ENCODE assay signal across 31 mouse cellular contexts in the genomic region with DNA sequence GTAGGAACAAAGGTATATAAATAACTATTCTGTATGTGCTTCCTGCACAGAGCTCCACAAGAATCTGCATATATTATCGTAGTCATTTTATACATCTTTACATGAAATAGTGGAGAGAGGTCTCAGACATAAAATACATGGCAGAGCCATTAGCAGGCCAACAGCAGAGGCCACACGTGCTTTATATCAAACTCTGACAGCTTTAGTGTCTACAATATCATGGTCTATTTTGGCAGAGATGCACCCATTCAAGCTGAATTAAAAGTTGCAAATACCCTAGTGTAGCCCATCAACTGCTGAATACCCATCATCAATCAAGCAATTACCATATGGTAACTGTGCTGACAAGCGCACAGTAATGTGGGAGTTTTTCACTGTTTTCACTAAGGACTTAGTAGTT.
DNase-seq lines count a peak whose midpoint lies in the region; ATAC-seq lines count a peak whose summit lies in the region.
"Had no signal": no experiment of that assay in that cellular context is flagged by ENCODE, and none has a peak within 500 bp of the region (broad histone marks: within the 10 kb centered on the region; RNA-seq: fewer than 3 reads in every experiment).

No protein-coding gene starts in this region.

- no peaks in the 10 kb centered on the region for H3K36me3 ChIP-seq in kidney, embryonic 14.5 days (ENCODE audit: control insufficient read depth, insufficient read depth, low read length)
- H3K36me3 ChIP-seq in neural tube, embryonic 11.5 days (ENCODE audit: control insufficient read depth, insufficient read depth, low read length), result no peaks in the 10 kb centered on the region
- H3K36me3 ChIP-seq in neural tube, embryonic 15.5 days, result no peaks in the 10 kb centered on the region
- H3K36me3 ChIP-seq in intestine, embryonic 16.5 days (ENCODE audit: control insufficient read depth, insufficient read depth, low read length), result no peaks in the 10 kb centered on the region
- H3K36me3 ChIP-seq in stomach, embryonic 15.5 days, result no peaks in the 10 kb centered on the region
- H3K36me3 ChIP-seq: embryonic facial prominence, embryonic 10.5 days; embryonic facial prominence, embryonic 15.5 days; forebrain, embryonic 12.5 days; heart, embryonic 12.5 days; limb, embryonic 10.5 days; limb, embryonic 15.5 days; liver, embryonic 13.5 days; midbrain, embryonic 10.5 days; midbrain, embryonic 15.5 days; neural tube, embryonic 13.5 days had no signal

- no peaks in the 10 kb centered on the region for H3K27me3 ChIP-seq in kidney, embryonic 14.5 days (ENCODE audit: control insufficient read depth, insufficient read depth, low read length)
- no peaks in the 10 kb centered on the region for H3K27me3 ChIP-seq in neural tube, embryonic 11.5 days (ENCODE audit: control insufficient read depth, insufficient read depth, low read length)
- no peaks in the 10 kb centered on the region for H3K27me3 ChIP-seq in neural tube, embryonic 15.5 days (replicated peaks)
- no peaks in the 10 kb centered on the region for H3K27me3 ChIP-seq in intestine, embryonic 16.5 days (replicated peaks; ENCODE audit: control insufficient read depth, insufficient read depth, low read length)
- H3K27me3 ChIP-seq in stomach, embryonic 15.5 days (replicated peaks), result no peaks in the 10 kb centered on the region
- H3K27me3 ChIP-seq: embryonic facial prominence, embryonic 15.5 days; forebrain, embryonic 12.5 days; heart, embryonic 12.5 days; limb, embryonic 15.5 days; liver, embryonic 13.5 days; midbrain, embryonic 15.5 days had no signal

- peak; percentile 92 for ATAC-seq in kidney, embryonic 14.5 days (ENCODE audit: low FRiP score, low TSS enrichment)
- ATAC-seq in neural tube, embryonic 11.5 days (ENCODE audit: insufficient read depth, low FRiP score, low TSS enrichment), result peak; percentile 85
- ATAC-seq in neural tube, embryonic 15.5 days (ENCODE audit: low FRiP score), result no peak
- ATAC-seq in intestine, embryonic 16.5 days, result peak; percentile 79
- peak; percentile 31; the same call in 1 of the 2 replicates for ATAC-seq in stomach, embryonic 15.5 days (ENCODE audit: insufficient read depth, low FRiP score, low read depth)
- ATAC-seq: hindbrain, embryonic 16.5 days; midbrain, embryonic 15.5 days had no signal

- no peak overlapping the region for H3K27ac ChIP-seq in kidney, embryonic 14.5 days (ENCODE audit: low read depth, low read length)
- H3K27ac ChIP-seq in neural tube, embryonic 11.5 days (ENCODE audit: low read depth, low read length), result no peak overlapping the region
- no peak overlapping the region for H3K27ac ChIP-seq in neural tube, embryonic 15.5 days (replicated peaks)
- H3K27ac ChIP-seq in intestine, embryonic 16.5 days (ENCODE audit: low read length), result no peak overlapping the region
- H3K27ac ChIP-seq in stomach, embryonic 15.5 days, result no peak overlapping the region; the same call in 1 of the 2 replicates
- H3K27ac ChIP-seq: embryonic facial prominence, embryonic 10.5 days; embryonic facial prominence, embryonic 15.5 days; forebrain, embryonic 12.5 days; limb, embryonic 10.5 days; limb, embryonic 15.5 days; liver, embryonic 13.5 days; midbrain, embryonic 10.5 days; midbrain, embryonic 15.5 days; neural tube, embryonic 13.5 days had no signal

- DNase-seq in kidney, adult 8-10 months, result no peak
- DNase-seq in neural tube, embryonic 11.5 days (ENCODE audit: low spot score), result no peak
- no peak for DNase-seq in heart, adult 8-10 months (ENCODE audit: low spot score)
- DNase-seq: adrenal gland, postnatal 25 days; B cell, adult 2 months; cerebellum, adult 2 months; cerebellum, postnatal 14 days; gastrocnemius, postnatal 14 days; heart, postnatal 4 days; kidney, adult 9 months; layer of hippocampus, postnatal 36 days; liver, embryonic 13.5 days; lung, adult 18-20 months; lung, postnatal 14 days; retina, postnatal 1 day; right cerebral cortex, postnatal 14 days; thymus, postnatal 4 days had no signal

- H3K4me3 ChIP-seq in kidney, embryonic 14.5 days (ENCODE audit: low read length), result no peak overlapping the region
- H3K4me3 ChIP-seq in neural tube, embryonic 11.5 days (ENCODE audit: low read depth, low read length), result no peak overlapping the region
- H3K4me3 ChIP-seq in neural tube, embryonic 15.5 days (replicated peaks), result no peak overlapping the region
- no peak overlapping the region for H3K4me3 ChIP-seq in intestine, embryonic 16.5 days (ENCODE audit: low read length)
- H3K4me3 ChIP-seq in stomach, embryonic 15.5 days (replicated peaks), result no peak overlapping the region
- H3K4me3 ChIP-seq: embryonic facial prominence, embryonic 10.5 days; embryonic facial prominence, embryonic 15.5 days; forebrain, embryonic 12.5 days; heart, embryonic 12.5 days; limb, embryonic 10.5 days; limb, embryonic 15.5 days; liver, embryonic 13.5 days; midbrain, embryonic 10.5 days; midbrain, embryonic 15.5 days; neural tube, embryonic 13.5 days had no signal

- WGBS in kidney, embryonic 14.5 days, result 43% methylated on average over 3 of the region's 3 CpGs
- 60% methylated on average over 3 of the region's 3 CpGs for WGBS in neural tube, embryonic 11.5 days
- 25% methylated on average over 3 of the region's 3 CpGs for WGBS in neural tube, embryonic 15.5 days
- 45% methylated on average over 3 of the region's 3 CpGs for WGBS in intestine, embryonic 16.5 days
- 43% methylated on average over 3 of the region's 3 CpGs for WGBS in stomach, embryonic 15.5 days

- H3K4me2 ChIP-seq in kidney, embryonic 14.5 days (replicated peaks; ENCODE audit: low read depth, low read length), result no peak overlapping the region
- H3K4me2 ChIP-seq in neural tube, embryonic 11.5 days (ENCODE audit: low read depth), result no peak overlapping the region
- no peak overlapping the region for H3K4me2 ChIP-seq in neural tube, embryonic 15.5 days
- no peak overlapping the region for H3K4me2 ChIP-seq in intestine, embryonic 16.5 days (ENCODE audit: low read depth, low read length)
- no peak overlapping the region for H3K4me2 ChIP-seq in stomach, embryonic 15.5 days
- H3K4me2 ChIP-seq: embryonic facial prominence, embryonic 15.5 days; forebrain, embryonic 12.5 days; heart, embryonic 12.5 days; limb, embryonic 15.5 days; liver, embryonic 13.5 days; midbrain, embryonic 15.5 days; neural tube, embryonic 13.5 days had no signal

- H3K9me3 ChIP-seq in kidney, embryonic 14.5 days (ENCODE audit: control insufficient read depth, low read length), result no peaks in the 10 kb centered on the region
- no peaks in the 10 kb centered on the region for H3K9me3 ChIP-seq in neural tube, embryonic 11.5 days (ENCODE audit: control insufficient read depth, low read length)
- no peaks in the 10 kb centered on the region for H3K9me3 ChIP-seq in neural tube, embryonic 15.5 days (replicated peaks)
- no peaks in the 10 kb centered on the region for H3K9me3 ChIP-seq in intestine, embryonic 16.5 days (ENCODE audit: control insufficient read depth, low read length)
- H3K9me3 ChIP-seq in stomach, embryonic 15.5 days, result no peaks in the 10 kb centered on the region
- H3K9me3 ChIP-seq: embryonic facial prominence, embryonic 10.5 days; embryonic facial prominence, embryonic 15.5 days; forebrain, embryonic 12.5 days; heart, embryonic 12.5 days; limb, embryonic 10.5 days; limb, embryonic 15.5 days; liver, embryonic 13.5 days; midbrain, embryonic 10.5 days; midbrain, embryonic 15.5 days; neural tube, embryonic 13.5 days had no signal

- no peaks in the 10 kb centered on the region for H3K4me1 ChIP-seq in kidney, embryonic 14.5 days (ENCODE audit: control insufficient read depth, insufficient read depth, low read length)
- H3K4me1 ChIP-seq in neural tube, embryonic 11.5 days (ENCODE audit: control insufficient read depth, insufficient read depth, low read length), result no peaks in the 10 kb centered on the region
- H3K4me1 ChIP-seq in neural tube, embryonic 15.5 days, result no peaks in the 10 kb centered on the region
- H3K4me1 ChIP-seq in intestine, embryonic 16.5 days (ENCODE audit: control insufficient read depth, insufficient read depth, low read length), result no peaks in the 10 kb centered on the region
- H3K4me1 ChIP-seq in stomach, embryonic 15.5 days, result no peaks in the 10 kb centered on the region
- H3K4me1 ChIP-seq: embryonic facial prominence, embryonic 10.5 days; embryonic facial prominence, embryonic 15.5 days; forebrain, embryonic 12.5 days; heart, embryonic 12.5 days; limb, embryonic 15.5 days; liver, embryonic 13.5 days; midbrain, embryonic 10.5 days; midbrain, embryonic 15.5 days had no signal

- H3K9ac ChIP-seq in kidney, embryonic 14.5 days (ENCODE audit: low read depth, low read length), result no peak overlapping the region
- no peak overlapping the region for H3K9ac ChIP-seq in neural tube, embryonic 11.5 days (ENCODE audit: low read length)
- no peak overlapping the region for H3K9ac ChIP-seq in neural tube, embryonic 15.5 days (replicated peaks)
- no peak overlapping the region for H3K9ac ChIP-seq in intestine, embryonic 16.5 days (ENCODE audit: low read depth, low read length)
- H3K9ac ChIP-seq in stomach, embryonic 15.5 days, result no peak overlapping the region
- H3K9ac ChIP-seq: embryonic facial prominence, embryonic 15.5 days; forebrain, embryonic 12.5 days; heart, embryonic 12.5 days; limb, embryonic 15.5 days; liver, embryonic 13.5 days; midbrain, embryonic 15.5 days; neural tube, embryonic 13.5 days had no signal
